Mouse (Mus musculus) gonadal fat pad, adult 2 months (tissue): ENCODE data around the gene Rdh19. TPM values are rescaled to one million over a fixed set of nuclear protein-coding genes. Genes with fewer than 3 reads are reported as not detected.
"Not testable (repeated sequence)": the region's sequence is repeated elsewhere in the genome, so short reads cannot be mapped to it uniquely, and the experiment has no call there.

Source experiments
- DNase-seq: peaks from one replicate; pipeline ENCODE4 v3.0.0-alpha.2; 2012; ENCODE audit warnings: low read depth
- polyA plus RNA-seq: library from polyadenylated mRNA; depleted of rRNA; stranded (reverse); fragments of >200 nt; gene quantifications from 2 replicates; pipeline ENCODE4 v1.2.3, GENCODE M21; 2012; rRNA removed

Gene Rdh19
- not detected in 2 replicates for polyA plus RNA-seq

DNA sequence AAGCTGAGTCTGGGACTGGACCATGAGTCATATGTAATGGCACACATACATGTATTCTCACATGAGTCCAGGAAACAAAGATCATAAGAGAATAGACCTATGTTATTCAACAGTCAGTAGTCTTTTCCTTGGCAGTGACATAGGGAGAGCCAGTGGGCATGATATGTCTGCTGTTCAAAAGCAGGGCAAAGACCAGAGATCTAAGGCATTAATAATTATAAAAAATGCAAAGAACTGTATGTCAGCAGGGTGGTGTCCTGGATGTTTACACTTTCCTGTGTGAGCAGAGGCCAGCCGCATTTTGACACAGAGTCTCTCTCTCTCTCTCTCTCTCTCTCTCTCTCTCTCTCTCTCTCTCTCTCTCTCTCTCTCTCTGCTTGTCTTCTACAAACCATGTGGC lies at the start of gene Rdh19:
Gene Rdh19, plus strand, starts transcription at position 301 of the 400 bp plus-strand sequence.
- no peak for DNase-seq

GRCm38 (mm10) chr10:127800891-127801290 lies 48.8 kb upstream of the Rdh19 start, which contains the start of gene Rdh16:
Gene Rdh16, plus strand, starts transcription at chr10:127801152.
- no peak for DNase-seq

DNA sequence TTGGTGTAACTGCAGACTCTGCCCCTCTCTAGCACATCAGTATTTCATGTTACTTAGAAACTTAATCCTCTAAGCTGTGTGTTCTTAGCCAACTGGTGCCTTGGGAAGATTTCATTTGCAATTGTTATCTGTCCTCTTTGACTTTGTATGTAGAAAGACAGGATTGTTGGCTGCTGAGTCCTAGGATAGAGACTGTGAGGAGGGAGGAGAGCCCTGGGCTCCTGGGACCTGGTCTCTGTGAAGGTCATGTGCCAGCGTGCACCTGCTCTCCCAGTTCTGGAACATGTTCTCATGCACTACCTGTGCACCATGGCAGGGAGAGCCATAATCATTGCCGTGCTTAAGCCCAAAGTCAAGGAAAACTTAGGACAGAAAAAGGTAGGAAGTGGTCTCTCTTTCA lies 48.1 kb upstream of the Rdh19 start:
- DNase-seq = no peak

DNA sequence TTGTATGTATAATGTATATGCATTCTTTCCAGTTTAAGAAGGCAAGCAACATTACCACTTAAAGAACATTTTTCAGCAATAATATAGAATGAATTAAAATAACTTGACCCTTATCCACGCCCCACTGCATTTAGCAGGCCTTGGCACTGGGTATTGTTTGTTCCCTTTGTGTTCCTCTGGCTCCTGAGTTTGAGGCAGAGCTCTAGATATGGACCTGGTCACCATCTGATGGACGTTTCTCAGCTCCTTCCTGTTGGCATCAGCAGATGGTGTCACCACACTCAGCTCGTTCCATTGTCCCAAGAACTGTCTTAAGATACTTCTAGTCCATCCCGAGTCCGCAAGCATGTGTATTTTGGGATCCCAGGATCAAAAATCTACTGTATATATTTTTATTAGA lies 47.5 kb upstream of the Rdh19 start:
- no peak for DNase-seq

DNA sequence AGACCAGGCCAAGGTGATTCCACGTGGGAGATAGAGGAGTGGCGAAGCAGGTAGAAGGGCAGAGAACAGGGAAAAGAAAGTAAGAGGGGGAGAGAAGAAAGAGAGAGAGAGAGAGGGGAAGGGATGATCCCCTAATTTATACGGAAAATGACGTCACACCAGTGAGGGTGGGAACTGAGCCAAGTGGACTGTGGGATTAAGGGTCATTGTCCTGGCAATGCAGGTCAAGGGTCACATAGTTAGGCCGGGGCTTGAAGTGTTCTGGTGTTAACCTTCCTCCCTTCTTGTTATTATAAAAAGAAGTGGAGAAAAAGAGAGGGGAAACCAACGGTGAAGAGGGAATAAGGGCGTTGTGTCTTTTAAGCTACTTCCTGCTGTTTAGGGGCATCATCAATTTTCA lies 45.3 kb upstream of the Rdh19 start:
- DNase-seq = no peak

DNA sequence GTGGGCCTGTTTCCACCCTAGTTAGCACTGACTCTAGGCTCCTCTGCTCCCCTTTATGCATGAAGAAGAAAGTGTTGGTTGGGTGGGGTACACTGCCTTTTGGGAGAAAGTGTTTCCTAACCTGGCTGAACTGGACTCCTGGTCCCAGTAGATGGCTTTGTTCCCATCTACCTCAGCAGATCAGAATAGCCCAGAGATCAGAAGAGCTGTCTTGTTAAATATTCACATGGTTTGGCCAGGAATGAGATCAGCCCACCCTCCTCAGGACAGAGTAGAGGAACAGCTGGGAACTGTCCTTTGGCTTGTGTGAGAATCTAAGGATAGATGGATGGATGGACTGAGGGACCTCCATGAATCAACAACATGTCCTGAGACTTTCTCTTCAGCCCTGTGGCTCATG lies 33.8 kb upstream of the Rdh19 start:
- DNase-seq = no peak

DNA sequence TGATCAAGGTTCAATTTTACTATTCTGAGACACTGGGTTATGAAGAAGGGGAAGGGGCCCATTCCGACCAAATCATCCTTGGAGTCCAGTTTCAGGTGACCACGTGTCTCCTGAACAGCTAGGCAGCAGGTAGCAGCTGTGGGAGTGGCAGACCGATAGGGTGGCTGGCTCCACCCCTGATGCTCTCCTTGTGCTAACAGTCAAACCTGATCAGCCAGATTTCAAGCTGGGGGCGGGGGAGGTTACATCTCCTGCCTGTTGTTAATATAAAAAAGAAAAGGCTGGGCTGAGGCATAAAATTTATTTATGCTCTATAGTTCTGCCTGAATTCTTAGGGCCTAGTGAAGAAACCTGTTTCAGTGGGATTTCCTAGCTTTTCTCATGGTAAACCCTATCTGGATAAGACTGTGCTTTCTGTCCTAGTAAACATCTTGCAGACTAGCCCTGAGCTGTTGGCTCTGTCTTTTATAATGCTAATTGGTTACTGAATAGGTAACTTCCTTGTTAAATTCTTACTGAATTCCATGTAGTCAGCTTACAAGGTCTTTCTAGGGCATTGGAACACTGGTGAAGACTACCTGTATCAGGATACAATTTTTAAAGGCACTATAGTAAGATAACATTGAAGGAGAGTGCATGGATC lies 32.3 kb upstream of the Rdh19 start:
- not testable (repeated sequence) for DNase-seq

GRCm38 (mm10) chr10:127821806-127822205 lies 27.9 kb upstream of the Rdh19 start:
- DNase-seq = not testable (repeated sequence)

DNA sequence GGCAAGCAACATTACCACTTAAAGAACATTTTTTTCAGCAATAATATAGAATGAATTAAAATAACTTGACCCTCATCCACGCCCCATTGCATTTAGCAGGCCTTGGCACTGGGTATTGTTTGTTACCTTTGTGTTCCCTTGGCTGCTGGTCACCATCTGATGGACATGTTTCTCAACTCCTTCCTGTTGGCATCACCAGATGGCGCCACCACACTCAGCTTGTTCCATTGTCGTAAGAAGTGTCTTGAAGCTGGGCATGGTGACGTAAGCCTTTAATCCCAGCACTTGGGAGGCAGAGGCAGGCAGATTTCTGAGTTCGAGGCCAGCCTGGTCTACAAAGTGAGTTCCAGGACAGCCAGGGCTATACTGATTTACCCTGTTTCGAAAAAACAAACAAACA lies 24.3 kb upstream of the Rdh19 start:
- no peak for DNase-seq

DNA sequence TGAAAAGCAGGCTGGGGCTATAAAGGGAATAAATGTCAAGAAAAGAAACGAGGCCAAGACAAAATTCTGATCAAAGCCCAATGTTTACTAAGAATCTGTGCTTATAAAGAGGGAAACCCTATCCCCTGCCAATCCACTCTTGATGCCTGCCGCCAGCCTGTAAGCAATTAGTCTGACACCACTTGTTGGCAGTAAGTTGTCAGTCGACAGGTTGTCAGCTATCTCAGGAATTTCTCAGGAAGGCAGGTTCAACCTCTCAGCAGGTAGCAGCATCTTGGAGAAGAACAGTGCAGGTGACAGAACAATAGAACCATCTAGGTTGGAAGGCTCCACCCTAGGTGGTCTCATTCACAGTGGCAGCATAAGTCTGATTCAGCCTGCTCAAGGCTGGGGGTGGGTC lies 20.6 kb upstream of the Rdh19 start:
- DNase-seq = no peak

- DNase-seq = not testable (repeated sequence)
Measured at GRCm38 (mm10) chr10:127834186-127834585, 15.5 kb upstream of the Rdh19 start.

DNA sequence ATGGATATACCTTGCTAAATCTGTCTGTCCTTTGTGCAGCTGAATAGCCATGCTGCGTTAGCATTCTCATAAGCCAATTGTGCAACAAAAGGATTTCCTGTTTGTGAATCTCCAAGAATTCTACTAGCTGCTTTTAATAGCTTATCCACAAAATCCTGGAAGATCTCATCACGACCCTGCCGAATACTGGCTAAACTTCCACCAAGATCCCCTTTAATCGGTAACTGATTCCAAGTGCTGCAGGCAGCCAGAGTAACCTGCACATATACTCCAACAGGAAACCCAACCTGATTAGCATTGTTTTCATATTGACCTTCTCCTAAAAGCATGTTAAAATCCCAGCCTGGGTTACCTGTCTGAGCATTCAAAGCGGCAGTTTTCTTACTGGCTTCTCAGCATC lies 14.4 kb upstream of the Rdh19 start:
- DNase-seq = no peak

DNA sequence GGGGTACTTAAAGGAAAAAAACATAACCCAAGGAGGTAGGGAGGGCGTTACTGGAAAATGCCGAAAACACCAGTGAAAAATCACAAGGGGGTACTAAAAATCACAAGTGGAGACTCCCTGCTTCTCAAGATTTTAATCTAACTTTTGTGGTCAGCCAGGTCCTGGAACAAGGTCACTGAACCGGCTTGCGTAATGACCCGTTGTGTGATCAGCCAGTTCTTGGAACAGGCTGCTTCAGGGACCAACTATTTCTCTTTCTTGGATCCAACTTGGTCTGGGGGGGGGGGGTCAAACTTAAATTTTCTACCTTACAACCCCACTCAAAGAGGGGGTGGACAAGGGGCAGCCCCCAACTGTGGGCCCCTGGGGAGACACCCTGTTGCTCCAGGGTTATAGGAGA lies 11.9 kb upstream of the Rdh19 start:
- DNase-seq = not testable (repeated sequence)

DNA sequence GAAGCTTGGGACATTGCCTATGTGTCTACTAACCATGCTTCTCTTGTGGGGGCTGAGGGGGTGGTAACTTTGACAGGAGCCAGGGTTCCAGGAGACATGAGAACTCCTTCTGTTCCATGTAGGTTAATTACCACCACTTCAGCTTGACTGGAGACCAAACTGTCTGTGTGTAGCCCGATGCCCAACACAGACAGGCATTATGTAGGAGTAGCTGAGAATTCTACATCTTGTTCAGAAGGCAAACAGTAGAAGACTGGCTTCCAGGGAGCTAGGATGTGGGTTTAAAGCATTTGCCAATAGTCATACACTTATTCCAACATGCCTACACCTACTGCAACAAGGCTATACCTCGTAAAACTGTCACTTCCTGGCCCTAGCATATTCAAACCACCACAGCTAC lies 11.2 kb upstream of the Rdh19 start:
- DNase-seq = no peak

DNA sequence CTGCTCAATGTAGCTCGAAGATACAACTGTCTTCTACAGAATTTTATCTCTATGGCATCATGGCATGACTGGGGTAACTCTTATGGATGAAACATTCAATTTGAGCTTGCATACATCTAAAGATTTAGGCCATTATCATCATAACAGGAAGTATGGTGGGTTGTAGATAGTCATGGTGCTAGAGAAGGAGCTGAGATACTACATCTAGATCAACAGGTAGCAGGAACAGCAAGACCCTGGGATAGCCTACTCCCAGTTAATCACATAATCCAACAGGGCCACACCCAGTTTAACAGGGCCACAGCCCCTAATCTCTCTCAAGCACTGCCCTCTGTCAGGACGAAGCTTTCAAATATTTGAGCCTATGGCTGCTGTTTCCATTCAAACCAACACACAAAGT lies 9.0 kb upstream of the Rdh19 start:
- DNase-seq = no peak

DNA sequence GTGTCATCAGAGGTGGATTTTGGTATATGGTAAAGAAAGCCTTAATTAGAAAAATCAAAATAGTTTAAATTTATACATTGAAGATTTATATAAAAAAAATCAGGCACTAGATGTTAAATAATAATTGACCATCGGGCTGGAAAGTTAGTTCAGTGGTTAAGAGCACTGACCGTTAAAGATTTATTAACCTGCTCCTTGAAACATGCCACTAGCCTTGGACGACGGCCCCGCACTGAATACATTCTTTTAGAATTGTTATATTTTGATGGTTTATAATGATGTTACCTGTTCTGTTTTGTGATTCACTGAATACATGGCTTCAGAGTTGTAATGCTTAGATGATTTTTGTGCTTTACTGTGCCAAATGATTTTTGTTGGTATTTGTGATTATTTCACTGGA lies 3.8 kb upstream of the Rdh19 start:
- not testable (repeated sequence) for DNase-seq

DNA sequence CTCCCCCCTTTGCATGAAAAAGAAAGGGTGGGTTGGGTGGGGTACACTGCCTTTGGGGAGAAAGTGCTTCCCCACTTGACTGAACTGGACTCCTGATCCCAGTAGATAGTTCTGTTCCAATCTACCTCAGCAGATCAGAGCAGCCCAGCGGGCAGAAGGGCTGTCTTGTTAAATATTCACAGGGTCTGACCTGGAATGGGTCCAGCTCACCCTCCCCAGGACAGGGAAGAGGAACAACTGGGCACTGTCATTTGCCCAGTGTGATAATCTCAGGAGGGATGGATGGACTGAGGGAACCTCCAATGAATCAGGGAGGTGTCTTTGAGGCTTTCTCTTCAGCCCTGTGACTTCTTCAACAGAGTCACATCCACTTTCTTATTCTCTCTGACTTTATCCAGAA lies 1.6 kb upstream of the Rdh19 start:
- DNase-seq = no peak

DNA sequence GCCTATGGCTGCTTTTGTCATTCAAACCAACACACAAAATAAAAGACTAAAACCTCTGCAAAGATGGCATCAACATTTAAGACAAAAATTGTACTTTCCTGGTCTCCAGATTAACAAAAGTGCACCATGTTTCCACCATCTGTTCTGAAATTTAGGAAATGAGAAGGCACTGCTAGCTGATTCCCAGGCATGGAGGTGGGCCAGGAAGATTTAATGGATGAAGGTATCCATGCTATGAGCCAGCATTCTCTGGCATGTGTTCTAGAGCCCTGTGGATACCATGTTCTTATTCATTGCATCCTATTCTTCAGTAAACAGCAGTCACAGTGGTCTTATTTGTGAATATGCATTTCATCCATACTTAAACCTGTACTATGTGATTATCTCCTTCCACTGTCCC lies 6.6 kb downstream of the Rdh19 start:
- no peak for DNase-seq

DNA sequence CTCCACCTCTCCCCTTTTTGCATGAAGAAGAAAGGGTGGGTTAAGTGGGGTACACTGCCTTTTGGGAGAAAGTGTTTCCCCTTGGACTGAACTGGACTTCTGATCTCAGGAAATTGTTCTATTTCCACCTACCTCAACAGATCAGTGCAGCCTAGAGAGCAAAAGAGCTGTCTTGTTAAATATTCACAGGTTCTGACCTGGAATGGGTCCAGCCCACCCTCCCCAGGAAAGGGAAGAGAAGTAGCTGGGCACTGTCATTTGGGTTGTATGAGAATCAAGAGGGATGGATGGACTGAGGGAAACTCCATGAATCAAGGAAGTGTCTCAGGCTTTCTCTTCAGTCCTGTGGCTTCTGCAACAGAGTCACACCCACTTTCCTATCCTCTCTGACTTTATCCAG lies 15.2 kb downstream of the Rdh19 start:
- DNase-seq = no peak

DNA sequence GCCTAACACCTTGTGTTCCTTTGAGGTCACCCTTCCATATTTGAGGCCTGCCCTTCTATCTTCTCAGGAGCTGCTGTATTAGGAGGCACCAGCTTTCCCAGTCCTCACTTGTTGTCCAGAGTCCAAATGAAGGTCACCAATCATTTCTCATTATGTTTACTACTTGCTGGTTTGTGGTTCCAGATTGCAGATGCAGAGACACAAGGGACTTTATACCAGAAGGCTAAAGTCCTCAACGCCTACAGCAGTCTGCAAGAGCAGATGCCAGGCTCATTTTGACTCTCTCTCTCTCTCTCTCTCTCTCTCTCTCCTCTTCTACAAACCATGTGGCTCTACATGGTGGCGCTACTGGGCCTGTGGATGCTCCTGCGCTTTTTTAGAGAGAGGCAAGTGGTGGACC lies 16.5 kb downstream of the Rdh19 start, which contains the start of gene Rdh16f2:
Gene Rdh16f2, plus strand, starts transcription at position 243 of the 400 bp plus-strand sequence.
- no peak for DNase-seq

DNA sequence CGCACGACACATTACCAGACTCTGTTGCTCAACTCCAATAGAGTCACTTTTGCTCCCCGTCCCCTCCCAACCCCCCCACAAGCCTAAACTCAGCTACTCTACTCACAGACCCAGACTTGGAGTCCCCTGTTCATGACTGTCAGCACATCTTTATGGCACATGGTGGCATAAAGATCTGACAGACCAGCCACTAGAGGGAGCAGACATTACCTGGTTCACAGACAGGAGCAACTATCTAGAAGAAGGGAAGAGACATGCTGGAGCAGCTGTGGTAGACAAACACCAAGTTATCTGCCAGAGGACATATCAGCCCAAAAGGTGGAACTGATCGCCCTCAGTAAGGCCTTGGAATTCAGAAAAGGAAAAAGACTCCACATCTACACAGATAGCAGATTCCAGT lies 22.8 kb downstream of the Rdh19 start:
- no peak for DNase-seq

DNA sequence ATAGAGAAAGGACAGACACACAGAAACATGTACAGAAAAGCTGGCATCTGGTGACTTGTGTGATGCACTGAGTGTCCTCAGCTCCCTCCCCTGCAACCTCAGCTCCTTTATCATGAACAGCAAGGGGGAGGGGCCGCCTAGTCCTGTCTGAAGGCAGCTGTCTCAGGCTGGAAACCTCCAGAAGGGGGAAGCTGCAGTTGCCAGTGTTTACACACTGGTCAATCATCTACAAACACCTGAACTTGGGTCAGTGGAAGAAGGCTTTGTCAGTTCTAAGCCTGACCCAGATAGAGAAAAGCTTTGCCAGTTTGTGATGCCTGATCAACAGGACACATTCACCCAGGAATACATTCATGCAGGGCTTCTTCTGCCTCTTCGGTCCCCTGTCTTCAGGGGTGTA lies 28.0 kb downstream of the Rdh19 start:
- no peak for DNase-seq

DNA sequence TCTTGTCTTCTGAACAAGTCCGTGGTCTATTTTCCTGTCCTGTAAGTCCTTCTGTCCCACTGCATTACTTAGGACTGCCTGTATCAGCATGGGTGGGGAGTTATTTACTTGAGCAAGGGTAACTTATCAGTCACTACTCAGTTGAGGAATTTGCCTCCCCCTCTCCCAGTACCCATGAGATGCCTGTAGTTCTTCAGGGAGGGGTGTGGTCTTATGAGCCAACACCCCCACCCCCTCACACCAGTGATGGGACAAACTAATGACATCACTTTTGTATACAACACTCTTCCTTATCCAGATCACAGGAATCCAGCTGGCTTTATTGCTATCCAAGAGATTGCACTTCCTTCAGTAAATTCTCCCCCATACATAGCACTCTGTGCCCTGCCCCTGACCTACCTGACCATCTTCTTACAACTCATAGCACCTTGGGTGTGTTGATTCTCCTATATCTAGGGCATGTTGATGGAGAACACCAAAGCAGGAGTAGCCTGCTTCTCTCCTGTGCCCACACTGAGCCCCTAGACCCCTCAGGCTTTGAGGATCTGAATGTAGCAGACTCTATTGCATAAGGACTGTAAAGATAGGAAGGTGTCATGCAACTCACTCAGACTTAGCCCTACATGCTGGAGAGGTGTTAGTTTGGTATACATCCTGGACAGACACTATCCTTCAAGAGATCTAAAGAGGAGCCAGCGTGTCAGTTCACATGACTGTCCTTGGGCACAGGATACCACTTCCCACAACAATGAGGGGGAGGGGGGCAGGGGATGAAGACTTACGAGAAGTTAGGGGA lies 28.7 kb downstream of the Rdh19 start:
- no peak for DNase-seq
